Mouse (Mus musculus): ENCODE measurements around the gene Tesk2. TPM values are rescaled to one million over a fixed set of nuclear protein-coding genes. Genes with fewer than 3 reads are reported as not detected.

The Tesk2 gene
- total RNA-seq, 1 experiment: 15.3 TPM

GRCm38 (mm10) chr4:116817486-116817885, 96.7 kb downstream of the Tesk2 start:
- no peak overlapping the region for H3K4me3 ChIP-seq (ENCODE audit: insufficient read depth in 1 of 2, low read depth in 1 of 2, low read length in 2 of 2, poor library complexity in 1 of 2, severe bottlenecking in 1 of 2)
- H3K27ac ChIP-seq (ENCODE audit: insufficient read depth, low read depth, low read length, poor library complexity, severe bottlenecking): no peak overlapping the region
- no peaks in the 10 kb centered on the region for H3K9me3 ChIP-seq (ENCODE audit: control insufficient read depth, insufficient read depth, low read depth, low read length)
- peaks cover 30% of the 10 kb centered on the region; the same call in 1 of the 2 replicates for H3K36me3 ChIP-seq (ENCODE audit: control insufficient read depth, insufficient read depth, low read length, poor library complexity, severe bottlenecking)
- TF ChIP-seq ZNF384 (IDR thresholded peaks at IDR 0.05; ENCODE audit: low read depth, low read length) (no peak), ZC3H11A (IDR thresholded peaks at IDR 0.05; ENCODE audit: borderline replicate concordance, low read depth, low read length) (no peak), HCFC1 (IDR thresholded peaks at IDR 0.05; ENCODE audit: borderline replicate concordance, insufficient read depth, low read length) (no peak), MAFK (IDR thresholded peaks at IDR 0.05; ENCODE audit: insufficient read depth, low read depth, low read length) (no peak), CHD2 (IDR thresholded peaks at IDR 0.05; ENCODE audit: low read depth, low read length) (no peak)
- H3K4me1 ChIP-seq (ENCODE audit: control insufficient read depth in 2 of 2, insufficient read depth in 2 of 2, low read length in 2 of 2, poor library complexity in 1 of 2): peaks cover 0 to 3% of the 10 kb centered on the region in 2 experiments; a peak in 2 of 4 replicates
- no peak for DNase-seq (ENCODE audit: low read depth, low spot score)
- in situ Hi-C loops (cut with MboI; ENCODE audit: low sequenced_read_pairs in 2 of 2, unreplicated experiment in 2 of 2): loop anchor here in 1 of 2 experiments (25.0 kb wide), 1 partner anchor 320 kb away; the partner anchor contains the start of genes Btbd19, Plk3 and Tctex1d4
- no peak overlapping the region for H3K9ac ChIP-seq (ENCODE audit: insufficient read depth, low read depth, low read length, poor library complexity, severe bottlenecking)

GRCm38 (mm10) chr4:116819968-116820901, 99.5 kb downstream of the Tesk2 start:
- in situ Hi-C loops (cut with MboI; ENCODE audit: low sequenced_read_pairs in 2 of 2, unreplicated experiment in 2 of 2): loop anchor here (5.0 to 25.0 kb wide), 3 partner anchors 172 to 317 kb away; partner anchors contain the start of genes Urod (in 2 of the 2), Btbd19 (in 1 of the 2), Hectd3 (in 1 of the 2) and Plk3 (in 1 of the 2)
- peaks cover 24% of the 10 kb centered on the region; the same call in 1 of the 2 replicates for H3K36me3 ChIP-seq (ENCODE audit: control insufficient read depth, insufficient read depth, low read length, poor library complexity, severe bottlenecking)
- DNase-seq (ENCODE audit: low read depth, low spot score): no peak
- TF ChIP-seq HCFC1 (IDR thresholded peaks at IDR 0.05; ENCODE audit: borderline replicate concordance, insufficient read depth, low read length) (no peak), MAFK (IDR thresholded peaks at IDR 0.05; ENCODE audit: insufficient read depth, low read depth, low read length) (no peak), ZC3H11A (IDR thresholded peaks at IDR 0.05; ENCODE audit: borderline replicate concordance, low read depth, low read length) (no peak), ZNF384 (IDR thresholded peaks at IDR 0.05; ENCODE audit: low read depth, low read length) (no peak), CHD2 (IDR thresholded peaks at IDR 0.05; ENCODE audit: low read depth, low read length) (no peak)
- no peaks in the 10 kb centered on the region for H3K9me3 ChIP-seq (ENCODE audit: control insufficient read depth, insufficient read depth, low read depth, low read length)
- peak overlapping the region; percentile 70 for H3K9ac ChIP-seq (ENCODE audit: insufficient read depth, low read depth, low read length, poor library complexity, severe bottlenecking)
- H3K27ac ChIP-seq (ENCODE audit: insufficient read depth, low read depth, low read length, poor library complexity, severe bottlenecking): no peak overlapping the region
- H3K4me1 ChIP-seq (ENCODE audit: control insufficient read depth in 2 of 2, insufficient read depth in 2 of 2, low read length in 2 of 2, poor library complexity in 1 of 2): peaks cover 0 to 8% of the 10 kb centered on the region in 2 experiments; a peak in 3 of 4 replicates
- H3K4me3 ChIP-seq (ENCODE audit: insufficient read depth in 1 of 2, low read depth in 1 of 2, low read length in 2 of 2, poor library complexity in 1 of 2, severe bottlenecking in 1 of 2): peak overlapping the region; percentile 62 to 75

GRCm38 (mm10) chr4:116820902-116821693, 100.3 kb downstream of the Tesk2 start:
- H3K4me3 ChIP-seq (ENCODE audit: insufficient read depth in 1 of 2, low read depth in 1 of 2, low read length in 2 of 2, poor library complexity in 1 of 2, severe bottlenecking in 1 of 2): peak overlapping the region; percentile 62 to 75
- TF ChIP-seq CHD2 (IDR thresholded peaks at IDR 0.05; ENCODE audit: low read depth, low read length) (no peak), HCFC1 (IDR thresholded peaks at IDR 0.05; ENCODE audit: borderline replicate concordance, insufficient read depth, low read length) (no peak), ZC3H11A (IDR thresholded peaks at IDR 0.05; ENCODE audit: borderline replicate concordance, low read depth, low read length) (no peak), MAFK (IDR thresholded peaks at IDR 0.05; ENCODE audit: insufficient read depth, low read depth, low read length) (no peak), ZNF384 (IDR thresholded peaks at IDR 0.05; ENCODE audit: low read depth, low read length) (no peak)
- H3K9me3 ChIP-seq (ENCODE audit: control insufficient read depth, insufficient read depth, low read depth, low read length): no peaks in the 10 kb centered on the region
- no peak overlapping the region for H3K27ac ChIP-seq (ENCODE audit: insufficient read depth, low read depth, low read length, poor library complexity, severe bottlenecking)
- in situ Hi-C loops (cut with MboI; ENCODE audit: low sequenced_read_pairs in 2 of 2, unreplicated experiment in 2 of 2): loop anchor here (5.0 to 25.0 kb wide), 3 partner anchors 171 to 316 kb away; partner anchors contain the start of genes Urod (in 2 of the 2), Btbd19 (in 1 of the 2), Hectd3 (in 1 of the 2) and Plk3 (in 1 of the 2)
- H3K36me3 ChIP-seq (ENCODE audit: control insufficient read depth, insufficient read depth, low read length, poor library complexity, severe bottlenecking): peaks cover 20% of the 10 kb centered on the region; the same call in 1 of the 2 replicates
- H3K4me1 ChIP-seq (ENCODE audit: control insufficient read depth in 2 of 2, insufficient read depth in 2 of 2, low read length in 2 of 2, poor library complexity in 1 of 2): peaks cover 0 to 11% of the 10 kb centered on the region in 2 experiments; a peak in 3 of 4 replicates
- H3K9ac ChIP-seq (ENCODE audit: insufficient read depth, low read depth, low read length, poor library complexity, severe bottlenecking): peak overlapping the region; percentile 70
- DNase-seq (ENCODE audit: low read depth, low spot score): no peak

- H3K9me3 ChIP-seq (ENCODE audit: control insufficient read depth, insufficient read depth, low read depth, low read length): no peaks in the 10 kb centered on the region
- peaks cover 15% of the 10 kb centered on the region; the same call in 1 of the 2 replicates for H3K36me3 ChIP-seq (ENCODE audit: control insufficient read depth, insufficient read depth, low read length, poor library complexity, severe bottlenecking)
- H3K4me3 ChIP-seq (ENCODE audit: insufficient read depth in 1 of 2, low read depth in 1 of 2, low read length in 2 of 2, poor library complexity in 1 of 2, severe bottlenecking in 1 of 2): peak within 1 kb of the TSS; percentile 62 to 75
- no peak for DNase-seq (ENCODE audit: low read depth, low spot score)
- peaks cover 0 to 11% of the 10 kb centered on the region in 2 experiments; a peak in 3 of 4 replicates for H3K4me1 ChIP-seq (ENCODE audit: control insufficient read depth in 2 of 2, insufficient read depth in 2 of 2, low read length in 2 of 2, poor library complexity in 1 of 2)
- TF ChIP-seq ZC3H11A (IDR thresholded peaks at IDR 0.05; ENCODE audit: borderline replicate concordance, low read depth, low read length) (no peak), ZNF384 (IDR thresholded peaks at IDR 0.05; ENCODE audit: low read depth, low read length) (peak; percentile 80)
- no peak within 1 kb of the TSS for H3K27ac ChIP-seq (ENCODE audit: insufficient read depth, low read depth, low read length, poor library complexity, severe bottlenecking)
- in situ Hi-C loops (cut with MboI; ENCODE audit: low sequenced_read_pairs in 2 of 2, unreplicated experiment in 2 of 2): loop anchor here (5.0 to 25.0 kb wide), 3 partner anchors 171 to 316 kb away; partner anchors contain the start of genes Urod (in 2 of the 2), Btbd19 (in 1 of the 2), Hectd3 (in 1 of the 2) and Plk3 (in 1 of the 2)
- H3K9ac ChIP-seq (ENCODE audit: insufficient read depth, low read depth, low read length, poor library complexity, severe bottlenecking): peak within 1 kb of the TSS; percentile 70
These were observed 100.9 kb downstream of the Tesk2 start, which contains the start of gene Hpdl for GRCm38 (mm10) chr4:116821694-116822016. TSS of gene Hpdl (minus strand) at chr4:116821707.
